Mouse (Mus musculus) liver, postnatal 0 days (tissue): ENCODE data around the gene Polr2f. TPM values are rescaled to one million over a fixed set of nuclear protein-coding genes. Genes with fewer than 3 reads are reported as not detected.

Experiments used
- ATAC-seq: fragments of 200-750 bp; cut with Nextera tagmentation; 2 replicates; pipeline ENCODE4 v1.8.0; 2017; ENCODE audit warnings: mild to moderate bottlenecking, moderate library complexity
- DNase-seq: peaks from one replicate; pipeline ENCODE4 v3.0.0-alpha.2; 2016
- H3K27ac ChIP-seq: fragments of 300-500 bp; sonication (generic); 2 replicates; pipeline ENCODE4 v1.5.1; 2014; ENCODE audit warnings: antibody characterized with exemption, moderate library complexity, mild to moderate bottlenecking, low read depth
- H3K27me3 ChIP-seq: fragments of 300-500 bp; sonication (generic); 2 replicates; pipeline ENCODE4 v1.6.1; 2014; ENCODE audit warnings: low read length, control low read depth, mixed read lengths; ENCODE audit not compliant: insufficient read depth
- H3K36me3 ChIP-seq: fragments of 300-500 bp; sonication (generic); replicated peaks from 2 replicates; pipeline ENCODE4 v1.6.1; 2014; ENCODE audit warnings: mild to moderate bottlenecking, control low read depth, low read length, moderate library complexity, mixed read lengths; ENCODE audit not compliant: insufficient read depth
- H3K4me1 ChIP-seq: fragments of 300-500 bp; sonication (generic); 2 replicates; pipeline ENCODE4 v1.6.1; 2014; ENCODE audit warnings: antibody characterized with exemption, mild to moderate bottlenecking, control low read depth; ENCODE audit not compliant: insufficient read depth
- H3K4me2 ChIP-seq: fragments of 300-500 bp; sonication (generic); 2 replicates; pipeline ENCODE4 v1.6.1; 2014; ENCODE audit warnings: low read depth, mild to moderate bottlenecking, low read length, moderate library complexity, mixed read lengths
- H3K4me3 ChIP-seq: fragments of 300-500 bp; sonication (generic); 2 replicates; pipeline ENCODE4 v1.5.1; 2014; ENCODE audit warnings: low read depth, low read length
- H3K9ac ChIP-seq: fragments of 300-500 bp; sonication (generic); replicated peaks from 2 replicates; pipeline ENCODE4 v1.6.1; 2014; ENCODE audit warnings: mild to moderate bottlenecking, moderate library complexity
- H3K9me3 ChIP-seq: fragments of 300-500 bp; sonication (generic); 2 replicates; pipeline ENCODE4 v1.6.1; 2016; ENCODE audit warnings: mild to moderate bottlenecking, control low read depth, low read length, mixed read lengths
- CTCF ChIP-seq: sonication (generic); IDR thresholded peaks from 2 replicates; pipeline ENCODE4 v1.5.1; 2016; ENCODE audit warnings: antibody characterized with exemption, low read depth
- EP300 ChIP-seq: IDR thresholded peaks from 2 replicates; pipeline ENCODE4 v1.6.1; 2016; ENCODE audit warnings: antibody characterized with exemption, low read depth, mild to moderate bottlenecking
- WGBS: fragments of 180-500 bp; shearing (Covaris S2); extraction: QIAGEN DNeasy Blood & Tissue Kit; methylation state at CpG from one replicate; pipeline ENCODE4 v1.1.7; 2014; ENCODE audit not compliant: insufficient replicate concordance; 5-methylcytosine and 5-hydroxymethylcytosine counted together
- polyA plus RNA-seq: library from polyadenylated mRNA; unstranded; fragments of >200 nt; fragmentation: Nextera tagmentation; extraction: Ambion mirVana; gene quantifications from 2 replicates; pipeline ENCODE4 v1.2.1, GENCODE M21; 2015

Gene Polr2f
- polyA plus RNA-seq, result 129 and 130 TPM in 2 replicates

GRCm38 (mm10) chr15:79140866-79141565 is at the start of gene Polr2f, which contains the start of gene 1700088E04Rik:
Polr2f (plus strand) TSS chr15:79141009.
1700088E04Rik (minus strand) TSS chr15:79141253.
- DNase-seq (peak; percentile 97), ATAC-seq (peak; percentile 94)
- under 1% methylated on average over 57 of the region's 57 CpGs for WGBS
- H3K4me1 ChIP-seq, result peaks cover 16% of the 10 kb centered on the region
- H3K9ac ChIP-seq, result peak within 1 kb of the TSS; percentile 86
- peaks cover 18% of the 10 kb centered on the region for H3K36me3 ChIP-seq
- H3K9me3 ChIP-seq, result no peaks in the 10 kb centered on the region
- TF ChIP-seq EP300 (no peak), CTCF (no peak)
- H3K27me3 ChIP-seq, result no peaks in the 10 kb centered on the region
- H3K27ac ChIP-seq, result peak within 1 kb of the TSS; percentile 55
- H3K4me2 ChIP-seq, result peak within 1 kb of the TSS; percentile 91
- H3K4me3 ChIP-seq, result peak within 1 kb of the TSS; percentile 80

GRCm38 (mm10) chr15:79092284-79092683 is 48.5 kb upstream of the Polr2f start:
- DNase-seq, result no peak
- Histone ChIP-seq H3K4me2 (no peak overlapping the region), H3K9me3 (no peaks in the 10 kb centered on the region), H3K36me3 (peaks cover 63% of the 10 kb centered on the region), H3K27ac (no peak overlapping the region), H3K4me1 (no peaks in the 10 kb centered on the region; the same call in 1 of the 2 replicates), H3K9ac (no peak overlapping the region), H3K27me3 (no peaks in the 10 kb centered on the region), H3K4me3 (no peak overlapping the region)
- WGBS, result 87% methylated on average over 6 of the region's 6 CpGs
- TF ChIP-seq CTCF (no peak), EP300 (no peak)
- no peak for ATAC-seq

DNA sequence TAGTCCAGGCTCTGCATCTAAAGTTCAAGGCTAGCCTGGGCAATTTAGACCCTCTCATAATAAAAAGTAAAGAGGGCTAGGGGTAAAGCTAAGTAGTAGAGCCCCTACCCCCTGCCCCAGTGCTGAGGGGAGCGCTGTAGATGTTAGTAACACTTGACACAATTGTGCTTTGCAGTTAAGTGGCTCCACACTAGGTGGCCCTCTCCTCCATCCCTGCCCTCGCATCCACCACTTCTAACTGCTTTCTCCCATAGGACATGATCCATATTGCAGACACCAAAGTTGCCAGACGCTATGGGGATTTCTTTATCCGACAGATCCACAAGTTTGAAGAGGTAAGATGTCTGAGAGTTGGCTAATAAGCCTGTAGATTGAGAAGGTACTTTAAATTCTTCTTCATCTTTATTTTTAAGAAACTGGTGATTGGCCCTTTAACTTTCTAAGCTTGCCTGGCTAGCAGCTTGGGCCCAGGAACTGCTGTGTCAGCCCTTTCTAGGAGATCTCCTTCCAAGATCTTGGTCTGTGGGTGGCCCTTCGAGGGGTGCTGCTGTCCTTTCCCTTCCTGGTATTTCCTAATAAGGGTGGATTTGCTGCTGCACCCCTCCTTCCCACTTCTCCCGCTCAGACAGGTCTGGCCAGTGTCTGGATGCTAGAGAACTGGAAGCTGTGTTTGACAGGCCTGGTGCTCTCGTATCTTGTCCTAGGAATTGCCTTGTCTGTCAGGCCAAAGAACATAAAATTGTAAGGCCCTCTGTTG is 47.5 kb upstream of the Polr2f start:
- TF ChIP-seq CTCF (peak; percentile 63), EP300 (no peak)
- Histone ChIP-seq H3K36me3 (peaks cover 56% of the 10 kb centered on the region), H3K27me3 (no peaks in the 10 kb centered on the region), H3K4me3 (no peak overlapping the region), H3K9ac (no peak overlapping the region), H3K27ac (no peak overlapping the region), H3K9me3 (no peaks in the 10 kb centered on the region), H3K4me2 (no peak overlapping the region), H3K4me1 (peaks cover 8% of the 10 kb centered on the region)
- 79% methylated on average over 7 of the region's 7 CpGs for WGBS
- DNase-seq (no peak), ATAC-seq (no peak)

DNA sequence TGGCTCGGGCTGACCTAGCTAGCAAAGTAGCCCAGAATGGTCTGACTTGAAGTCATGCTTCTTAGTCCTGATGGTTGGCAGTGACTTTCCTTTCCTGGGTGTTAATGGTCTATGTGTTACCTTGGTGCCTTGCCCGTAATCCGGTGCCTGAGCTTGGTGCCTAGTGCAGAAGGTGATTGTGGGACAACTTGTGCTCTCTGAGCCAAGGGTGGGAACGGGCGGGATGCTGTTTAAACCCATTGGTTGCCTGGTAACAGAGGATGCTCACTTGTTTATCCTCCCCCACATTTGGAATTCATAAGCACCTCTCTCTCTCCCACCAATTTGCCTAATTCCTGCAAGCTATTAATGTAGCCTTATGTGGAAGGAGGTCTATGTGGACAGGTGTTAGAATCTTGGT is 45.3 kb upstream of the Polr2f start:
- no peak for ATAC-seq
- DNase-seq, result no peak
- Histone ChIP-seq H3K9me3 (no peaks in the 10 kb centered on the region), H3K36me3 (peaks cover 37% of the 10 kb centered on the region), H3K4me1 (peaks cover 9% of the 10 kb centered on the region), H3K27ac (no peak overlapping the region), H3K4me3 (no peak overlapping the region), H3K27me3 (no peaks in the 10 kb centered on the region), H3K9ac (no peak overlapping the region), H3K4me2 (no peak overlapping the region)
- TF ChIP-seq CTCF, result no peak
- no peak for TF ChIP-seq EP300
- 86% methylated on average over 5 of the region's 5 CpGs for WGBS

DNA sequence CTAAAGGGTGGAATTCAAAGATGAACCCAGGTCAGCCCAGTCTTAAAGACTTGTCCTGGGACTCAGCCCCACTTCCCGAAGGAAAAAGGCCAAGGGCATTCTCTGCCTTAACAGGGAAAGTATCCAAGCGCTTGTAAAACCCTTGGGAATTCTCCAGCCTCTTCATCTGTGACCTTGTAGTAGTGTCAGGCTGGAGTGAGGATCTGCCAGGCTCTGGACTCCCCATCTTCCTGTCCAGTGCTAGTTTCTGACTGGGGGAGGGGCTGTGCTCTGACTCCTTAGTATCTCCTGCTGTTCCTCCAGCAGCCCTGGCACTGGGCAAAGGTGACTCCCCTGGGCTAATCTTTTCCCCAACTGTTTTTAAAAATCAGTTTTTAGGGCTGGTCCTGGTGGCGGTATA is 44.3 kb upstream of the Polr2f start:
- DNase-seq (no peak), ATAC-seq (no peak)
- no peak overlapping the region for H3K27ac ChIP-seq
- H3K9ac ChIP-seq, result no peak overlapping the region
- 72% methylated on average over 3 of the region's 3 CpGs for WGBS
- no peaks in the 10 kb centered on the region for H3K27me3 ChIP-seq
- H3K36me3 ChIP-seq, result peaks cover 27% of the 10 kb centered on the region
- H3K9me3 ChIP-seq, result no peaks in the 10 kb centered on the region
- TF ChIP-seq EP300, result no peak
- TF ChIP-seq CTCF, result no peak
- no peak overlapping the region for H3K4me3 ChIP-seq
- H3K4me1 ChIP-seq, result peaks cover 9% of the 10 kb centered on the region
- no peak overlapping the region for H3K4me2 ChIP-seq

- no peak for DNase-seq
- no peak overlapping the region for H3K4me2 ChIP-seq
These were observed 43.7 kb upstream of the Polr2f start for GRCm38 (mm10) chr15:79097135-79097534.

More at GRCm38 (mm10) chr15:79097135-79097534, 43.7 kb upstream of the Polr2f start:
- ATAC-seq, result no peak
- TF ChIP-seq EP300, result no peak
- no peak for TF ChIP-seq CTCF
- Histone ChIP-seq H3K27me3 (no peaks in the 10 kb centered on the region), H3K9ac (no peak overlapping the region), H3K27ac (no peak overlapping the region), H3K4me1 (peaks cover 9% of the 10 kb centered on the region), H3K36me3 (peaks cover 22% of the 10 kb centered on the region), H3K4me3 (no peak overlapping the region), H3K9me3 (no peaks in the 10 kb centered on the region)
- WGBS, result 34% methylated on average over 2 of the region's 2 CpGs
